Mouse (Mus musculus) G1E-ER4 (cell line): Measurements from ENCODE around the gene Chrne. TPM values are rescaled to one million over a fixed set of nuclear protein-coding genes. Genes with fewer than 3 reads are reported as not detected.

Experiments used
- GATA1 ChIP-seq: IDR thresholded peaks from one replicate; pipeline ENCODE4 v1.8.0; 2012; ENCODE audit warnings: low read length, inconsistent platforms
- polyA plus RNA-seq: library from polyadenylated mRNA; stranded (reverse); fragments of >175 nt; gene quantifications from 2 replicates; pipeline ENCODE4 v1.2.3, GENCODE M21; 2012

Chrne gene
- polyA plus RNA-seq, 1 experiment: not detected

- no peak for TF ChIP-seq GATA1
Observed at GRCm38 (mm10) chr11:70615074-70615473, 3.9 kb downstream of the Chrne start.

GRCm38 (mm10) chr11:70612505-70612904, 6.5 kb downstream of the Chrne start:
- no peak for TF ChIP-seq GATA1

DNA sequence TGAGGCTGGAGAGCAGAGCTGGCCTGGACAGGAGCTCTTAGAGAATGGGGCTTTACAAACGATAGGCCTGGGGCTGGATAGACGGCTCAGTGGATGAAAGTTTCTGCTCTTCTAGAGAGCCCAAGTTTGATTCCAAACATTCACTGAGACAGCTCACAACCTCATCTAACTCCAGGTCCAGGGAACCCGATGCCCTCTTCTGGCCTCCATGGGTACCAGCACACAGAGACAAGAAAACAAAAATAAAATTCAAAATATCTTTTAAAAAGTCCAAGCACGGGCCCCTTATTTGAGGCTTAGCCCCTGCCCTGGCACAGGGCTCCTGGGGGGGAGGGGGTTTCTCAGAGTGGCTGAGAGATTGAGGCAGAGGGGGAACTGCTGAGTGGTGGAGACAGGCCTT, 8.3 kb downstream of the Chrne start:
- TF ChIP-seq GATA1: no peak

DNA sequence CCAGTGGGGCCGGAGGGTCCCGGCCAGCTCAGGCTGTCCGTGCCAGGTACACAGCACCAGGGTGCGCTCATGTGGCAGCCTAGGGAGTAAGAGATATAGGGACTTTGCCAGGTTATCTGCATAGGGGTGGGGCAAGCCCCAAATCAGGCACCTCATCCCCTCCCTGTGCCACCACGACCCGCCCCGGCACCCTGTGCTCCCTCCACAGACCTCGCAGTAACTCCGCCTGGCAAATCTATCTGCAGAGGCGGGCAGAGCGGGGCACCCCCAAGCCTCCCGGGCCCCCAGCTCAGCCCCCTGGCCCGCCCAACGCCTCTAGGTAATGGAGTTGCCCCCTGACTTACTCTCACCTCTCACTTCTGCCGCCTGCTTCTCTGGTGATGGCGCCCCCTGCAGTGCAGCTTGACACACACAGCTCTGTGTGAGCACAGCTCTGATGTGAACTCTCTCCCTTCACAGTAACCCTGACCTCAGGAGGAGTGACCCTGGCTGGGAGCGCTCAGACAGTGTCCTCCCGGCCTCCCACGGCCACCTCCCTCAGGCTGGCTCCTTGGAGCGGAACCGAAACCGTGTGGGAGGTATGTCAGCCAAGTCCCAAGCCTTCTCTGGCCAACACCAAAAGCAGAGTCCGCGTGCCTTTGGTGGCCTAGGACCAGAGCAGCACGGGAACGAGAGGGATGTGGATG, 10.5 kb downstream of the Chrne start:
- TF ChIP-seq GATA1: no peak

- no peak for TF ChIP-seq GATA1
Observed at GRCm38 (mm10) chr11:70607611-70608010, 11.4 kb downstream of the Chrne start.

GRCm38 (mm10) chr11:70606717-70607116, 12.3 kb downstream of the Chrne start:
- no peak for TF ChIP-seq GATA1

- no peak for TF ChIP-seq GATA1
Observed at GRCm38 (mm10) chr11:70605024-70605566, 13.9 kb downstream of the Chrne start.

GRCm38 (mm10) chr11:70598451-70598953, 20.5 kb downstream of the Chrne start:
- no peak for TF ChIP-seq GATA1

DNA sequence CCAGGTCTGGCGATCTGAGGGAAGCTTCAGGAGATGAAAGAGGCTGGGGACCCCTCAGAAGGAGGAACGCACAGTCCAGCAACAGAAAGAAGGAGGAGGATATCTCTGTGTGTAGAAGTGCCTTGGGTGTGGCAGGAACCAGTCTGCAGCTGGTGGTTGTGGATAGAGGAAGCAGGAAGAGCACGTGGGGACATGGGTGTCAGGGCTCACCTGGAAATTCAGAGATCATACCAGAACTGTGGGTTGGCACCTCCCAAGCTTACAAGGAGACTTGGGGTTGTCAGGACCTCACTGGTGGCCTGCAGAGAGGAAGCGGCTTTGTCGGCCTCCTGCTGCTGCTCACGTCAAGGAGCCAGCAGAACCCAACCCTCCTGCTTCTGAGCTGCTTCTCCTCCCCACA, 21.7 kb downstream of the Chrne start:
- TF ChIP-seq GATA1: no peak

- no peak for TF ChIP-seq GATA1
Observed at GRCm38 (mm10) chr11:70596094-70596493, 22.9 kb downstream of the Chrne start.

DNA sequence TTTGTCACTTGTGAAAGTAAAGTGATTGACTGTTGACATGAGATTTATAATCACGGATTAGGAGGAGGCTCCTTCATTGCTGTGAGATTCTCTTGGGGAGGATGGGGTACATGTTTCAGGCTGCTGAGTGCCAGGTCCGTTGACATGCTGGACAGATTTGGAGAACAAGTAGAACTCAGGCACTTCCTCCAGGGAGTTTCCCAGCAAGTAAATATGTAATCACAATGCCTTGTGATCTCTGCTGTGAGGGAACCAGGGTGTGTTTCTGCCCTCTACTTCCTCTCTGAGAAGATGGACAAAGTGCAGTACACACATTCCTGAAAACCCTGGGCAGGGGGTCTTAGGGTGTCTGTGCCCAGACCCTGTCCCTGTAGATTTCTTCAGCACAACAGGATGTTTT, 23.4 kb downstream of the Chrne start:
- no peak for TF ChIP-seq GATA1

DNA sequence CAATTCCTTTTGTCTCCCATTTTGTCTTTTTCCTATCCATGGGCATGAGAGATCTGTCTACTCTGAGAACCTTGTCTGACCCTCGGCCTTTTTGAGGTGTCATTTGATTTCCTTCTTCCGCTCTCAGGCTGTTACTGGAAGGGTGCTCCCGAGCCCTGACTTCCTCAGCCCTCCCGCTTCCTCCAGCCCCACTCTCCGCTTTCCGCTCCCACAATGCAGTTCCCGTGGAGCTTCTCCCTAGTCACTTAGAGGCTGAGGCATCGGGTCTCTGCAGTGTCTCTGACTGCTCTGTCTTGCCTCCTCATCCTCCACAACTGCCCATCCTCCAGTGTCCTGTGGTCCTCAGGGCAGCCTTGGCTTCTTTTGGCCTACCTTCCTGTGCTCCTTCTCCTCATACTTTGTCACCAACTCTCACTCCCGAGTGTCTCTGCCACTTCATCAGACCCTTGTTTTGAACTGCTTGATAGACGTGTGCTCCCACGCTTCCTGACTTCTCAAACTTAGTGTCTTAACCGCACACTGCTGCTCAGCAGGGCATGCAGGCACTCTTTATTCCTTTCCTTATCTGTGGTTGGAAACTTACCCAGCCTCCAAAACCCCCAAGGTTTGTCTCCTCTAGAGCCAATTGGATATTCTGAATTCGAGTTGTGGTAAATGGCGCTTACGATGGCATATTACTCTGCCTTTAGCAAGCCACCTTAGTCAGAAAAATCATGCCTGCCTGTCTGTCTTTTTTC, 24.6 kb downstream of the Chrne start:
- TF ChIP-seq GATA1: no peak

DNA sequence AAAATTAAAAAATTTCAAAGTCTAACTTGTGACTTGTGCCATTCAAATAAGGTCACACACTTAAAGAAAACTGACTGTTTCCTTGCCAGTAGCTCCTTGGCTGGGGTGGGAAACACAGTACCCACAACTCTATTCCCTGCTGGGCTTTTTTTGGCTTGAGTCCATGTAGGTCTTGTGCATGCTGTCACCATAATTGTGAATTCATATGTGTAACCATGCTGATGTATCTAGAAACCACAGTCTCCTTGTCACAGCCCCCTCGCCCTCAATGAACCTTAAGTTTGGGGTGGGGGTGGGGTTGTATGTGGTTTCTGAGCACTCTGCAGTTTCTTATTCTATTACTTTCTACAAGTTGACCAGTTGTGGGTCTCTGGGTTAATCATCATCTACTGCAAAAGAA, 27.3 kb downstream of the Chrne start:
- no peak for TF ChIP-seq GATA1

DNA sequence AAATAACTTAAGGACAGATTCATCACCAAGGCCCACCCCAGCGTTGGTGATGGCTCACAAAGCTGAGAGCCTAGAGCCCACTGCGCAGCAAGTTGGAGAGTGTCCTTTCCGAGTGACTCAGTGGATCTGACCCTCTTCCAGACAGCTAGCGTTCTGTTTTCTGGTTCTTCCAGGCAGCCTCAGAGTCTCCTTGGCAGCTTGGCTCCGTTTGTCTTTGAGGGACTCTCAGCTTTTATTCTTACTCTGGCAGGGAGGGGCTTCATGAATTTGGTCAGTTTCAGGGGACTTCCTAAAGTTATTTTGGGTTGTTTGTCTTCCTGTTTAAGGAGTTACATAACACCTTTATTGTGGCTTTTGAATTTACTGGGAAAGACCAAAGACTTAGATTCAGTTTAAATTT, 32.1 kb downstream of the Chrne start:
- no peak for TF ChIP-seq GATA1

- TF ChIP-seq GATA1: no peak
Observed at GRCm38 (mm10) chr11:70586261-70586660, 32.8 kb downstream of the Chrne start.

DNA sequence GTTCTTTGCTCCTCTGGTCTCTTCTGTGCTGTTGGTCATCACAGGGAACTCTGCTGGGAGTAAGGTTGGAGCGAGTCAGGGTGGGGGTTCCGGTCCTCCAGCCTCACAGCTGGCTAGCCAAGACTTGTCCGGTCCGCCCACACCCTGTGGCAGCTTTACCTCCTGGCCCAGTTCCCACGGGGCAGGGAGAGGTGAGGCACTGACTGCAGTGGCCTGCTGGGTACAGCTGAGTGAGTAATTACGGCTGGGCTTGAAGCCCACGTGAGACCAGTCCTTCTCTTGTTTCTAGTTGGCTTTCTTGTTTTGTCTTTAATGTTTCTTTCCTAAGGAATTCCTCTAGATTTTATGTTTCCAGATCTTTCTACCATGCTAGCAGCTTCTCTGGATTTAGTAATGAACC, 33.6 kb downstream of the Chrne start:
- no peak for TF ChIP-seq GATA1

DNA sequence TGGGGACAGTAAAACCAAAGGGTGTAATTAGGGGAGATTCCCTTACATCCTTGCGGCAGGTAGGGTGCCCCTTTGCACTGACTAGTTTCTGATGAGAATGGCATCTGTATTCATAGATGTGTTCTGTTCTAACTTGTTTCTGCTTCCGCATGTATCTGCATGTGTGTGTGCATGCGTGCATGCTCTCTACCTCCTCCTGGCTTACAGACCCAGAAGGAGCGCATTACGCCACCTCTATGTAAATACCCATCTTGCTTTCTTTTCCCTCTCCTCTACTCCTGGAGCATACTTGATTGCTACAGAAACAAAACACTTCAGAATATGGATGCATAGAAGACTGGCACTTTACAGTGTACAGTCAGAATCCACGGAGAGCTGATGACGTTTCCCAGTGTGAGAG, 35.2 kb downstream of the Chrne start:
- TF ChIP-seq GATA1: no peak
